Mouse (Mus musculus) heart, embryonic 14.5 days (tissue): ENCODE measurements around the gene Thpo. TPM values are rescaled to one million over a fixed set of nuclear protein-coding genes. Genes with fewer than 3 reads are reported as not detected.

ENCODE experiments used
- ATAC-seq: fragments of 200-750 bp; cut with Nextera tagmentation; 2 replicates; pipeline ENCODE4 v1.8.0; 2017; ENCODE audit warnings: low read depth, moderate TSS enrichment; ENCODE audit not compliant: insufficient number of reproducible peaks, insufficient read depth, low FRiP score
- H3K27ac ChIP-seq, 2 experiments: fragments of 200-500 bp in 1 of 2; fragments of 300-500 bp in 1 of 2; sonication (generic) in 1 of 2; replicated peaks in 1 of 2; 2 replicates each; pipeline ENCODE4 v1.5.1; 2012 to 2014; ENCODE audit warnings: low read depth in 2 of 2, low read length in 2 of 2, control low read depth in 1 of 2, mild to moderate bottlenecking in 1 of 2, mixed read lengths in 1 of 2; ENCODE audit not compliant: control insufficient read depth in 1 of 2, insufficient read depth in 1 of 2
- H3K27me3 ChIP-seq: fragments of 300-500 bp; sonication (generic); 2 replicates; pipeline ENCODE4 v1.6.1; 2014; ENCODE audit warnings: mild to moderate bottlenecking, low read length, control low read depth; ENCODE audit not compliant: control insufficient read depth, insufficient read depth
- H3K36me3 ChIP-seq: fragments of 300-500 bp; sonication (generic); 2 replicates; pipeline ENCODE4 v1.6.1; 2014; ENCODE audit warnings: mild to moderate bottlenecking, control low read depth, low read length, mixed read lengths; ENCODE audit not compliant: control insufficient read depth, insufficient read depth
- H3K4me1 ChIP-seq, 2 experiments: fragments of 200-500 bp in 1 of 2; fragments of 300-500 bp in 1 of 2; sonication (generic) in 1 of 2; 2 replicates each; pipeline ENCODE4 v1.6.1; 2012 to 2014; ENCODE audit warnings: low read length in 2 of 2, control low read depth in 1 of 2, mixed read lengths in 1 of 2; ENCODE audit not compliant: control insufficient read depth in 2 of 2, insufficient read depth in 2 of 2
- H3K4me2 ChIP-seq: fragments of 300-500 bp; sonication (generic); 2 replicates; pipeline ENCODE4 v1.6.1; 2014; ENCODE audit warnings: mild to moderate bottlenecking, low read length
- H3K4me3 ChIP-seq, 2 experiments: fragments of 200-500 bp in 1 of 2; fragments of 300-500 bp in 1 of 2; sonication (generic) in 1 of 2; 2 replicates each; pipeline ENCODE4 v1.5.1; 2012 to 2014; ENCODE audit warnings: low read length in 2 of 2, mild to moderate bottlenecking in 2 of 2, control low read depth in 1 of 2, low read depth in 1 of 2, moderate library complexity in 1 of 2; ENCODE audit not compliant: control insufficient read depth in 1 of 2, insufficient read depth in 1 of 2
- H3K9ac ChIP-seq: fragments of 300-500 bp; sonication (generic); 2 replicates; pipeline ENCODE4 v1.6.1; 2014; ENCODE audit warnings: mild to moderate bottlenecking, low read length
- H3K9me3 ChIP-seq: fragments of 300-500 bp; sonication (generic); 2 replicates; pipeline ENCODE4 v1.6.1; 2016; ENCODE audit warnings: low read length, control low read depth; ENCODE audit not compliant: control insufficient read depth
- WGBS: fragments of 180-500 bp; shearing (Covaris S2); extraction: QIAGEN DNeasy Blood & Tissue Kit; methylation state at CpG from one replicate; pipeline ENCODE4 v1.1.7; 2014; 5-methylcytosine and 5-hydroxymethylcytosine counted together
- polyA plus RNA-seq: library from polyadenylated mRNA; unstranded; fragments of >200 nt; fragmentation: Nextera tagmentation; extraction: Ambion mirVana; gene quantifications from 2 replicates; pipeline ENCODE4 v1.2.1, GENCODE M21; 2014

Gene Thpo
- polyA plus RNA-seq, 1 experiment from 2014 or later, result 0.34 TPM

DNA sequence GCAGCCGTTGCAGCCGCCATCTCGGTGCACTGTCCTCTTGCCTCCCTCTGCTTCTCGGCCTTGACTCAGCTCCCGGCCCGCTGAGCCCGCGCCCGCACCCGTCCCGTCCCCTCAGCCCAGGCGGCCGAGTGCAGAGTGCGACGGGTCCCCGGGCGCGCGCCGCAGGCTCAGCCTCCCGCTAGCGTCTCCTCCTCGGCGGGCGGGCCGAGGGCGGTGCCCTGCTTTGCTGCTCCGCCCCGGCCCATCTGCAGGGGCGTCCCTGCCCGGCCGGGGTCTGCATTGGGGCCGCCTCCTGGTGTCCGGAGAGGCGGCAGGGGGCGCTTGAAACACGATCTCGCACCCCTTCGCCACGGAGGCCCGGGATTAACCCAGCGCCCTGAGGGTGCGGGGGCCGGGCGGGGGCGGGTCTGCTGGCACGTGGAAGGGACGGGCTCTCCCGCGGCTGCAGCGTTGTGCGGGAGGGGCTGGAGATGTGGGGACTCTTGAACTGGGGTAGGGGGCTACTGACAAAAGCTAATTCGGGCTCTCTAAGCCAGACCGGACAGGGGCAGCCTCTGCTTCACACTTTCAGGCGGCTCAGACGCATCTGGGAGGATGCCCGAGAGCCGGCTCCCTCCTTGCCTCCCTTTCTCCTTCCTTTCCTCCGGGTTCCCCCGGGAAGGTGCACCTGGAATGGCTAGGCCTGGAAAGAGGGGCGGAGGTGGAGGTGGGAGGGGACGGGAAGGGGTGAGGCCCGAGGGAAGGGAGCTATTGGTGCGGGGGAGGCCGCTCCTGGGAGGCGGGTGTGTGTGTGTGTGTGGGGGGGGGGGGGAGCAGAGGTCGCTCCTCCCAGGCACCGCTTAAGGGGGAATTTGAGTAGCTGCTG lies 18.1 kb downstream of the Thpo start:
- ATAC-seq, result peak; percentile 79
- Histone ChIP-seq H3K4me2 (peak overlapping the region; percentile 96), H3K4me3 (peak overlapping the region; percentile 63 to 64), H3K27ac (peak overlapping the region; percentile 93 to 95), H3K36me3 (peaks cover 25% of the 10 kb centered on the region), H3K9me3 (no peaks in the 10 kb centered on the region), H3K4me1 (peaks cover 17 to 27% of the 10 kb centered on the region in 2 experiments), H3K27me3 (no peaks in the 10 kb centered on the region), H3K9ac (peak overlapping the region; percentile 81)
- 0% methylated on average over 56 of the region's 68 CpGs for WGBS

DNA sequence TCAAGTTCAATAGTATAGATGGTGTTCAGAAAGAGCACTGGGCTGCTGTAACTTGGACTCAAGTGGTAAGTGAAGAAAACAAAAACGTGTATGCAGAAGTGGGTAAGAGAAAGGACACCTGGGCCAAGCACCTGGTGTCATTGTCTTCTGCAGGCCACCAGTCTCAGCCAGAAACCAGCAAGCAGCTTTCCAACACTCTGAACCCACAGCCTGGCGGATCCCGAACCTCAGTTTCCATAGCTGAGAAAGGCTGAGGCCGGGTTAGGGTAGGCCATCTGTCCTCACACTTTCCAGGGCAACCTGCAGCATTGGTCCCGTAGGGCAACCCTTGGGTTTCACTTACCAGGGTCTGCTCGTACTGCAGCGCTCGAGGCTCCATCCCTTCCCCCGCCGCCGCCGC lies 18.7 kb downstream of the Thpo start:
- Histone ChIP-seq H3K4me2 (peak overlapping the region; percentile 96), H3K4me3 (peak overlapping the region; percentile 63 to 64), H3K9me3 (no peaks in the 10 kb centered on the region), H3K4me1 (peaks cover 17 to 27% of the 10 kb centered on the region in 2 experiments), H3K36me3 (peaks cover 26% of the 10 kb centered on the region), H3K27me3 (no peaks in the 10 kb centered on the region), H3K27ac (peak overlapping the region; percentile 6 to 93; a peak in 2 of 4 replicates), H3K9ac (peak overlapping the region; percentile 81)
- WGBS, result 2% methylated on average over 12 of the region's 12 CpGs
- ATAC-seq, result no peak

DNA sequence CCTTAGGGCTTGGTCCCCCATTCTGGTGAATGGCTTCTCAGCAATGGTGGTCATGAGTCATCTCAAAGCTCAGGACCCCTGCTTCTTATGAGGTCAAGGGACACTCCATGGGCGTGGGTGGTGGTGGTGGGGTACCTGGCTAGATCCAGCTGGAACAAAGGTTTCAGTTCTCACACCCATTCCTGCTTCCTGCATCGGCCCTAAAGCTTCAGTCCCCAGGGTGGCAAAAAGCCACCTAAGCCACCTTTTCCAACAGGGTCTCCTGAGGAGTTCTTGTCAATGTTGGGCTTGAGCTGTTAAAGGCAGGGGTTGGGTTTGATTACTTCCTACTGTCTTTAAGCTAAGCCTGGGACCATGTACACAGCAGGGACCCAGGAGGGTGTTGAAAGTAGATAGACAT lies 19.1 kb downstream of the Thpo start:
- H3K9me3 ChIP-seq, result no peaks in the 10 kb centered on the region
- H3K27me3 ChIP-seq, result no peaks in the 10 kb centered on the region
- H3K4me2 ChIP-seq, result peak overlapping the region; percentile 96
- H3K27ac ChIP-seq, result no peak overlapping the region
- H3K9ac ChIP-seq, result peak overlapping the region; percentile 81
- H3K4me1 ChIP-seq, result peaks cover 17 to 27% of the 10 kb centered on the region in 2 experiments
- 76% methylated on average over 2 of the region's 2 CpGs for WGBS
- peaks cover 26% of the 10 kb centered on the region for H3K36me3 ChIP-seq
- ATAC-seq, result no peak
- H3K4me3 ChIP-seq, result peak overlapping the region in 1 of 2 experiments; percentile 63; a peak in 3 of 4 replicates

DNA sequence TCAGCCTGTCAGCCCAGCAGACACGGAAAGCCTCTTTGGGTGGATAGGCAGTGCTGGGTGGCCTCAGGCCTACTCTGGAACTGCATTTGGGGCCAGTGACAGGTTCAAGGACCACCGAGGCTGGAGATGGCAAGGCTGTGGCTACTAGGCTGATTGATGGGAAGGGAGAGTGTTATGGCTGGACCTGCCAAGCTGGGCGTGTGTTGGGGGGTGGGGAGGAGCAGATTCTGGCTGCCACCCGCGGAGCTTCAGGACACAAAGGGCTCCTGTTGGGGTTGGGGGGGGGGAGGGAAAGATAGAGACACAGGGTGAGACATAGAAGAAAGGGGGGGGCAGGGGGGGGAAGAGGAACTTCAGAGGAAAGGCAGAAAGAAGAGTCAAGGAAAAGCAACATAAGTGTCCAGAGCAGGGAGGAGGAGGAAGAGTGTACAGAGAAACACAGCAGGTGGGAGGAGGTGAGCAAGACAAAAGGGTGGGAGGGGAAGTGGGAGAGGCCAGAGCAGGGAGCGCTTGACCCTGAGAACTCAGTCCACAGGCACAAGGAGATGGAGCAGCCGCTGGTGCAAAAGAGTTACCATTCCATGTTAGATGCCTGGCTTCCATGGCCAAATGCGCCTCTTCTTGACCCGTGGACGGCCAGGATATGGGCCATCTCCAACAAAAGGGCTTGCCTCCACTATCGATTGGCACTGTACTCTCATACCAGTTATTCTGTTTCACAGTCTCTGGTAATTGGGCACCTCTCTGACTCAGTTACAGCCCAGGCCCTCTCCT lies 19.8 kb downstream of the Thpo start:
- Histone ChIP-seq H3K9me3 (no peaks in the 10 kb centered on the region), H3K4me2 (peak overlapping the region; percentile 96), H3K4me3 (no peak overlapping the region), H3K27ac (no peak overlapping the region), H3K9ac (no peak overlapping the region), H3K4me1 (peaks cover 17 to 27% of the 10 kb centered on the region in 2 experiments), H3K27me3 (no peaks in the 10 kb centered on the region), H3K36me3 (peaks cover 24% of the 10 kb centered on the region)
- ATAC-seq, result no peak
- WGBS, result 53% methylated on average over 11 of the region's 11 CpGs

DNA sequence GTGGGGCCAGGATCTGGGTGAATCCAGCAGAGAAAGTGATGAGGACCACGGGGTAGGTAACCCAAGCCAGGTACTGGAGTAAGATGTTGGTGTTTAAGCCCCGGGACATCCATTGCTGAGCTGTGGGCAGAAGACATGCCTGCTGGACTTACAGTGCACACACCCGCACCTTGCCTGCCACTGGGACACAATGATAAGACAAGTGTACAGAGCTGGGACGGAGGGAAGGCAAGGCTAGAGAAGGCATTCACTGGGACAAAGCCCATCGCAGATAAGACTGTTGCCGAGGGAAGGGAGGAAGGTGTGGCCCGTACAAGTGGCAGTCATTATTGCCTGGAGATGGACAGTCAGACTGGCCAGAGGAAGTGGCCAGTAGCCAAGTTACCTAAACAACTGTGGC lies 21.4 kb downstream of the Thpo start:
- no peaks in the 10 kb centered on the region for H3K9me3 ChIP-seq
- no peak overlapping the region for H3K9ac ChIP-seq
- H3K4me2 ChIP-seq, result no peak overlapping the region
- H3K36me3 ChIP-seq, result peaks cover 34% of the 10 kb centered on the region
- no peaks in the 10 kb centered on the region for H3K27me3 ChIP-seq
- ATAC-seq, result no peak
- peaks cover 14 to 21% of the 10 kb centered on the region in 2 experiments for H3K4me1 ChIP-seq
- WGBS, result 59% methylated on average over 7 of the region's 7 CpGs
- H3K27ac ChIP-seq, result no peak overlapping the region
- H3K4me3 ChIP-seq, result no peak overlapping the region

DNA sequence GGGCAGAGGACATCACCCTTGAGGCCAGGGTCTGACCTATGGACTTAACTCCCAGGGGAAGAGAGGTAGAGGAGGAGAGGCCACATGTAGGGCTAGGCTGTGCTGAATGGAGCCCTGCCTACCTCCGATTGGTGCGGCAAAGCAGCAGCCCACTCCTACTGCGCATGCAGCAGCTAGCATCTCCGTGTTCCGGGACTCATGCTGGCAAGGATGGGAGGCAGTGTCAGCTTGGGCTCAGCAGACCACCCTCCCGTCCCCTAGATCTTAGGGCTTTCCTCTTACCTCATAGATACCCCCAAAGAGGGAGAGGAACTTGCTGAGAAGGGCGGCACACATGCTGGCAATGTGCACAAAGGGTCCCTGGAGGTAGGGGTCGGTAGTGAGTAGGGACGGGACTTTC lies 22.1 kb downstream of the Thpo start:
- no peak for ATAC-seq
- WGBS, result 78% methylated on average over 9 of the region's 9 CpGs

DNA sequence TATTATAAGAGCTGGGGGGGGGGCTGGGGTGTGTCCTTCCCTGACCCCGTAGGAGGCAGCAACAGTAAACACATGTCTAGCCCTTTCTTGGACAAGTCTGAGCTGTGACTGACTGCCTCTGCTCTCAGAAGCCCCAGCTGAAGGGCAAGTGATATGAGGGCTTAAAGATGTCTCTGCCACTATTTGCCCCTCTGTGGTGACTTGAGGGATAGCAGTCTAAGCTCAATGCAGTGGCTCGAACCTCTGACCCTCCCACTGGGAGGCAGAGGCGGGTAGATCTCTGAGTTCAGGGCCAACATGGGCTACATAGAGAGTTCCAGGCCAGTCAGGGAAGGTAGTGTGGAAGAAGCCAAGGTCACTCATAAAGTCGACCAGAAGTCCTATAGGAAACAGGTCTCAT lies 23.5 kb downstream of the Thpo start:
- no peak overlapping the region for H3K9ac ChIP-seq
- WGBS, result 77% methylated on average over 4 of the region's 4 CpGs
- H3K4me3 ChIP-seq, result no peak overlapping the region
- no peak overlapping the region for H3K4me2 ChIP-seq
- H3K27me3 ChIP-seq, result no peaks in the 10 kb centered on the region
- H3K4me1 ChIP-seq, result peaks cover 10 to 18% of the 10 kb centered on the region in 2 experiments
- ATAC-seq, result no peak
- H3K27ac ChIP-seq, result no peak overlapping the region
- H3K9me3 ChIP-seq, result no peaks in the 10 kb centered on the region
- peaks cover 37% of the 10 kb centered on the region for H3K36me3 ChIP-seq

More for the DNA sequence above, 22.1 kb downstream of the Thpo start:
- Histone ChIP-seq H3K9me3 (no peaks in the 10 kb centered on the region), H3K36me3 (peaks cover 34% of the 10 kb centered on the region), H3K4me1 (peaks cover 14 to 21% of the 10 kb centered on the region in 2 experiments), H3K4me2 (no peak overlapping the region), H3K9ac (no peak overlapping the region), H3K27ac (no peak overlapping the region), H3K4me3 (no peak overlapping the region), H3K27me3 (no peaks in the 10 kb centered on the region)
